Mouse (Mus musculus): Measurements from ENCODE around the gene Polg2.

GRCm38 (mm10) chr11:106751039-106752018 is 28.0 kb downstream of the Polg2 start, which contains the start of gene Milr1:
- TF ChIP-seq CTCF (IDR thresholded peaks at IDR 0.05) (no peak), EP300 (IDR thresholded peaks at IDR 0.05) (no peak)
